Mouse (Mus musculus): ENCODE measurements around the gene Rtp4.

Gene Rtp4

DNA sequence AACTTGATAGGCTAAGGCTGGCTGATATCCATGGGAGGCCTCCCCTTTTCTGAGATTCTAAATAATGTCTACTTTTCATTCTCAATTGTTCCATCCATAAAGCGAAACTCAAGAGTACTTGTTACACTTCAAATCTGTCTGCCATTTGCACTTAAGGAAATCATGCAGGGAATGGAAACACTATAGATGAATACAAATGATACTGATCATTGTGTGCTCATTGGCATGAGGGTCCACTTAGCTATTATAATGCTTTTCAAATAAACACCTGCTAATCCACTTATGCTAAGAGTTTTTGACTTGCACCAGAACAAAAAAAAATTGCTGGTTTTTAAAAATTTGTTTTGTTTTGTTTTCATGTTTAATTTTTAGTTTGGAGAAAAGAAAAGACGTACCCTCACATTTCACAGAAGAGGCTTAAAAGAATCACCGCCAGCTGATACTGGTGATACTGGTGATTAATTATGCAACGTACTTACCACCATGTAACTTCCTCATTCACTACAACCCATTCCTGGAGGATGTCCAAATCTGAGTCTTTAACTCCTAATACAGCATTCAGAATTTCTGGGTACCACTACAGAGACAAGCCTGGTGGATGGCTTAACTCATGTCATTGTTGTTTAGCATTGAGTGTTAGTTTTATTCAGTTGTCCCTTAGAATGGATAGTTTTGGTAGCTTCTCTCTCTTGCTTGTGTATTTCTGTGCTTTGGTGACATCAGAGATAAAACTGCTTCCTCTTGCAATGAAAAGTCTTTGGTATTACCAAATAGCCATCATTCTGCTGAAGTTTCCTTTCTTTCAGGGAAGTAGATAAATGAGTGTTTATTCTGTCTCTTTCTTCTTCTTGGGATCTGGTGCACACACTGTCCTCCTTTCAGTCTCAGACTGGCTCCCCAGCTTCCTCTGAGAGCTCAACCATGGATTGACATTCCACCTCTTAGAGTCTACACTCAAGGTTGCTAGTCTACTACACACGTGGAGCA lies 71.3 kb downstream of the Rtp4 start:
- DNase-seq (ENCODE audit: low read depth, low spot score), result no peak

DNA sequence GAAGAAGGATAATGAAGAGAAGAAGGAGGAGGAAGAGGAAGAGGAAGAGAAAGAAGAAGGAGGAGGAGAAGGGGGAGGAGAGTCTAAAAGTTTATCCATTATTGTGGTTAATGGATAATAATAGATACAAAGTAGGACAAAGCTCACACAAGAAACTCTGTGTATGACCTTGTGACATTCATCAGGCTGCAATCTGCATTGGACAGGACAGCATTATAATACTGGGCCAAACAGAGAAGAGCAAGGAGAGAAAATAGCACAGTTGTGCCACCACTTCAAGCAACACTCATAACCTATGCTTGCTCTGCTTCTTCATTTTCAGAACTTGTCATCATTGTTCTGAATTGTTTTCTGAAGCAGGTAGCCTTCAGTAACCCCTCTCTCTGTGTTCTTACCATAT lies 72.4 kb downstream of the Rtp4 start:
- no peak for DNase-seq (ENCODE audit: low read depth, low spot score)

DNA sequence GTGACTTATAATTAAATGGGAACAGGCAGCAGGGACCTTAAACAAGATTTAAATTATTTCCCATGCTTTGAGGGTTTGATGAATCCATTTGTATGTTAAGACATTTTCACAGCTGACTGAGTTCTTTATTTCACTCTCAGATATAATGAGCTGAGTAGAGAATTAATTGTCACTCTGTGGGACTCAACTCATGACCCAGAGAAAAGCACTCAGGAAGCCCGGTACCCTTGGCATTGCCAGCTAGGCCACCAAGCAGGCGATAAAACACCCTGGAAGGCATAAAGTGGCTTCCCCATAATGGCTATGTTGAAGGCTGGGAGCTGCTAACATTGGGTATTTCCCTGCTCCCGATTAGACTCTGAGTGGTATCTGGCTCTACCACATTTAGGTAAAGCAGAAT lies 76.6 kb downstream of the Rtp4 start:
- no peak for DNase-seq (ENCODE audit: low read depth, low spot score)

DNA sequence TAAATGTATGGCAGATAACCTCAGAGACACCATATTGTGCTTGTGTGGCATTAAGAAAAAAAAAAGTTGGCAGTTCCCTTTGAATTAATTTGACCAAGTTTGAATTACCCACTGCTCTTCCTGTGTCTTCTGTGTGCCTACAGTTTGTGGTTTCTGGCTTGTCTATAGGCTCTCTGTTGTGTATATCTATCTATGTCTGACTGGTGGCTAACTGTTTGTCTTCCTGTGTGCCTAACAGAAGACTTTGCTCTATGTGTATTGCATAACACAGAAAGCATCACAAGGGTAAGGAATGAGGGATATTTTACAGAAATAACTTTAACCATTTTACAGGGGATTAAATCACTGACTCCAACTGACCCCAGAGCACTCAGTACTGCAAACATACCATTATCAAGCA lies 77.9 kb downstream of the Rtp4 start:
- no peak for DNase-seq (ENCODE audit: low read depth, low spot score)

DNA sequence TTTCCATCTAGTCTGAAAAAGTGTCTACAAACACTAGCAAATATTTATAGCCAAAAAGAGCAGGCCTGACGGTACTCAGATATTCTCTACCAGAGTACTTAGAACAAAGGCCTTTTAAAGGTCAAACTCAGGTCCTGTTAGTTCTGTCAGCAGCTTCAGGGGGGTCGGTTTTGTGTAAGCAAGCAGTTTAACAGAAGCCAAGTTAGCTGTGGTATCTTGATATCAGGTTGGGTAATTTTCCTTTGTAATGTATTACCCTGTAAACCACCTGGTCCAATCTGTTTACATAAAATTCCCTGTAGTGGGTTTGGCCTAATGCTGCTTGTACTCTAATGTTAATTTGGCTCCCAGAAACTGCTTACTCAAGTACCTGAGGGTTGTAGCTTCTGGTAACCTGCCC lies 86.1 kb downstream of the Rtp4 start:
- DNase-seq (ENCODE audit: low read depth, low spot score), result no peak

DNA sequence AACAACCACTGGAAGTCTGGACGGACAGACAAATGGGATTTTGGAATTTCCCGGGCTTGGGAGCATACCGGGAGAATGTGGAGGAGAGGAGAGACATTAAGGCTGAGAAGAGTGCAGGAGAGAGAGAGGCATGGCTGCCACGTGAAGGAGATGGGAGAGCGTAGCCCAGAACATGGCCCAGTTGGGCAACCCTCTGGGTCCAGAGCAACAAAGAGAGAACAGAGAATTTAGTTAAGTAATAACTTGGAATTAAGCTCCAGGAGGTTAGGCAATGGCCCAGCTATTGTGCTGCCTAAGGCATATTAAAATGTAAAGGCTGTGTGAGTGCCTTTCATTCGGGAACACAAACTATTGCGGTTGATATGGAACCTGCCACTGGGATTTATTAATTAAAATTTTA lies 86.6 kb downstream of the Rtp4 start:
- DNase-seq (ENCODE audit: low read depth, low spot score), result no peak

DNA sequence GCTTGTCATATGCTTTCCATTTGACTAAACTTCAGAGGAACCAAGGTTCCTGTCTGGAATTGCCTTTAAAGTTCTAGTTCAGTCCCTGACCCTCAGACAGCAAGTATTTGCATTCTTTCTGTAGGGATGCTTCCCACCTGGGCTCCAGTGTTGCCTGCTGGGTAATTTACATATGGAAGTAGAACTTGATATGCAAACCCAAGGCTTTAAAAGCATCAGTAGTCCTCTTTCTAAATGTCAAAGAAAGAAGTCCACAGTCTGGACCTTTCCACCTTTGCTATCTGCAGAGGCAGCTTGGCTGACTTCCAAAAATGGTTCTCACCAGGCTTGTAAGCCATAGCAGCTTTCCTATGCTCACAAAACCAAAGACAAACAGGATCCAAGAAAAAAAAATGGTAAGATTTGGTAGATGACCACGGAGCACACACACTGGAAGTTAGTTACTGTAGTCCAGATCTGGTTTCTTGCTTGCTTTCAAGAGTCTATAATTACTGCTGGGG lies 87.9 kb downstream of the Rtp4 start:
- DNase-seq (ENCODE audit: low read depth, low spot score), result no peak

DNA sequence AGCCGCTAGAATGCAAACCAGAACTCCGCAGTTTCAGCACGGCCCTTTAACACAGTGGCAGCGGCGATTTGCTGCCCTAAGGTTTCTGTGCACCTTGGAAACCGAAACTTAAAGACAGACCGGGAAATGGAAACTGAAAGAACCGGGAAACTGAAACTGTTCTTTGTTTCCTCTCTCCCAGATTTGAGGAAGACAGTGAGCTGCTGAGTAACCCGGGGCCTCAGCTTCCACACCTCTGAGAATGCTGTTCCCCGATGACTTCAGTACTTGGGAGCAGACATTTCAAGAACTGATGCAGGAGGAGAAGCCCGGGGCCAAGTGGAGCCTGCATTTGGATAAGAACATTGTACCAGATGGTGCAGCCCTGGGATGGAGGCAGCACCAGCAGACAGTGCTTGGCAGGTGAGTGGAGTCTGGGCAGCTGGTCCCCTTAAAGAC lies 89.7 kb downstream of the Rtp4 start:
- DNase-seq (ENCODE audit: low read depth, low spot score), result peak; percentile 34

DNA sequence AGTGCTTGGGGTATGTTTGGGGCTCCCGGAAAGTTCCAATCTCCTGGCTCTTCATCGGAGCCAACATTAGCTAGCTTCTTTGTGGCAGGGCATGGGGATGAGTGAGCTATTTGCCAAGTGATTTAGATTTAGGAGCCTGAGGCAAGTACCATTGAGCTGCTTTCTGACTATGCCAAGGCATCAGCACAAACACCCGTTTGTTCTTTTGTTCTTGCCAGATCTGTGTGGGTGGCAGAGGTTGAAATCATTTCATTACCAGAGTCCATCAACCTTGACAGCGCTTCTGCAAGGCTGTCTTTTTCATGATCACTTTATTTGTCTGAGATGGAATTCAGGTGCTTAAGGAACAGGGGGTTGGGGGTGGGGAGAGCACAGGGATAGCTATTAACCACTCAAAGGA lies 104.1 kb downstream of the Rtp4 start:
- no peak for DNase-seq (ENCODE audit: low read depth, low spot score)

DNA sequence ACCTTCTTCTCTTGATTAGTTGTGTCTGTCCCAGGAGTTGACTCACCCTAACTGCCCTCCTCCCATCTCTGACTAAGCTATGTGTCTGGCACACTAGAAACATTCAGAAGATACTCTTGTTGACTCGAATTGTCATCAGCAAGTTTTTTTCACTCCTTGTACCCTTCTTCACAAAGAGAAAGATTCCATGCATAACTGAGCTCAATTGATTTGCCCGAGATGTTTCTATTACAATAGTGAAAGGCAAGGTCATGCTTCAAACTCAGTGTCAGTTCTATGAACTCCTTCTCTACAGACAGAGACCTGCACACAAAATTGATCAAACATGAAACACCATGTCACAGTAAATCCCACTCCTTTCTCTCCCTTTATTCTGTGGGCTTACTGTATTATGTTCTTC lies 111.4 kb downstream of the Rtp4 start:
- no peak for DNase-seq (ENCODE audit: low read depth, low spot score)

DNA sequence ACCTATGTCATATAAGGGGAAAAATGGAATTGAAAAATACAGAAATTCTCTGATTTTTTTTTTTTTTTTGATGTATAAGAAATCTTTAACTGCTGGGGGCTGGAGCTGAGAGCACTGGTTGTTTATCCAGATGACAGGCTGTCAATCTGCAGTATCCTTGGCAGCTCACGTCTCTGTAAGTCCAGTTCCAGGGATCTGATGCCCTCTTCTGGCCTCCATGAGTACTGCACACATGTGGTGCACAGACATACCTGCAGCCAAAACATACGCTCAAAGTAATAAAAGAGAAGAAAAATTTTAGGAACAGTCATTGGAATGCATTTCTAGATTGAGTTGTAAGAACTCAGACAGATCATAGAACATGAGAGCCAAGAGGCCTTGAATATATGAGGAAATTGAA lies 112.6 kb downstream of the Rtp4 start:
- no peak for DNase-seq (ENCODE audit: low read depth, low spot score)

DNA sequence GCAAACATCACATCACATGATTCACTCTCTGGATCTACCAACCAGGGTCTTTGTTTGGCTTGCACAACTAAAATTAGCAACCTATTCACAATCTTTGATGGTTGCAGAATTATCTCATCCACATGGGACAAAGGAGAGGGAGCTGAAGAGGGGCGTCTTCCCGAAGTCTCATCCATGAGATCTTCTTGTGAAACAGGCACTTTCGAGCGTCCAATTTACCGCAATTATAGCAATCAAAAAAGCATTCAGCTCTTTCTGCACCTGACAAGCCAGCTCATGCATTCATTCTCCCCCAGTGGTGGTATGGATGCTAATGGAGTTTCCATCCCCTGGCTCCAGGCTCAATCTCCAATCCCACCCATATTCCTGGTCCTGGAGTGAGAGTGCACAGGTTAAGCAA lies 132.9 kb downstream of the Rtp4 start:
- no peak for DNase-seq (ENCODE audit: low read depth, low spot score)

DNA sequence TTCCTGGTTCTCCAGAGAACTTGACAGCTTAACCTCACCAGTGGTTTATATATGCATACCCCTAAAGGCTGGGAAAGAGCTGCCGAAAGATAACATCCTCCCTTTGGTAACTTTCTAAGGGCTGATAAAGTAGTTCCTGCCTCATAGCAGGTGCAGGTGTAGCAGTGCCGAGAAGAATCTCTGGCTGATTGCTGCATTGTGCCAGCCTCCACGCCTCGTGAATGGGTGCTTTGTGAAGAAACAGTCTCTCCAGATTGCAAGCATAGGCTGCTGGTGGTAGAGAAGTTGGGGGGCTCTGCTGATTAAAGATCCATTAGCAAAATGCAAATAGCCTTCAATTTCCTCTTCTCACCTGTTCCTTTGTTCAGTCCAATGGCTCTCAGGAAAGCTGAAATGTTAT lies 133.4 kb downstream of the Rtp4 start:
- DNase-seq (ENCODE audit: low read depth, low spot score), result no peak

DNA sequence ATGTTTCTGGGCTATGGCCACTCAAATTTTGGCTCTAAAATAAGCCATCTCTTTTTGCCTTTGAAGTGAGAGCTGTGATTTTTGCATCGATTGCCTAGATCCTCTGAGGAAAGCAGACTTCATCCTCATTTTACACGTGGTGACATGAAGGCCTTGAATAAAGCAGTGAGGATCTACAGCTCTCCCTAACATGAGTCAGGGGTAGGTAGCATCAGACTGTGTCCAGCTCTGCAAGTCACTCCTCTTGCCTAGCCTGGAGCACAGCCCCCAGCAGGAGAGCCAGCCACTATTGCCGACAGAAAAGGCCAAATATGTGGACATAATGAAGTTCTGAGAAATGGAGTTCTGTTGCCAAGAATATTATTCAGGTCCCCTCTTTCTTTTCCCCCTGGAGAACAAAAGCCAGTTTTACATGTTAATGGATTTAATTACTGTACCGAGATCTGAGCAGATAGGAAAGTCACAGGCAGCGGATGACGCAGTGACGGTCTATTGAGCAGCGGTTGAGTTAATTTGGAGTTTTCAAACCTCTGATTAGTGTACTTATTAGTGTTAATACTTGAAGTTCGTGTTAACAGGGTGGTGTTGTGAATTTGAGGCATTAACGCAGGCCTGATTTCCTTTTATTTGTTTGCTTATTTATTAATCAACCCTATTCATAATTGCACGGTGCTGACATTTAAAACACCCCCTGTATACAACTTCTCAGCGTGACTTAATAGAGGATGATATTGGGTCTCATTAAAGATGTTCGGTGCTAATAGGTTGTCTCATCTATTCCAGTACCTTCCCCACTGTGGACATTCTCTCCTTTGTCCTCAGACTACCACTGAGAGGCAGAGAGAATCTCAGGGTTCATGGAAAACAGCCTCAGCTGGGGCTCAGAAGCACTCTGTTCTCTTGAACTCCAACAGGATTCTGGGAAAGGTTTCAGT lies 139.8 kb downstream of the Rtp4 start:
- DNase-seq (ENCODE audit: low read depth, low spot score), result no peak

Data from skeletal muscle tissue, adult 2 months (tissue).